Mouse (Mus musculus) spleen, adult 2 months (tissue): Measurements from ENCODE around the gene Arfgap3. TPM values are rescaled to one million over a fixed set of nuclear protein-coding genes. Genes with fewer than 3 reads are reported as not detected.

Experiments used
- DNase-seq, 2 experiments: peaks; one replicate each; pipeline versions ENCODE4 v3.0.0 to v3.0.0-alpha.2; 2012 to 2021; ENCODE audit warnings: low spot score in 2 of 2, low read depth in 1 of 2
- H3K27ac ChIP-seq: fragments of 200-500 bp; 2 replicates; pipeline ENCODE4 v1.5.1; 2012; ENCODE audit warnings: low read length, inconsistent platforms; ENCODE audit not compliant: insufficient read depth
- H3K27me3 ChIP-seq: fragments of 200-500 bp; 2 replicates; pipeline ENCODE4 v1.6.1; 2012; ENCODE audit warnings: mild to moderate bottlenecking, moderate library complexity, low read length, inconsistent platforms; ENCODE audit not compliant: control insufficient read depth, insufficient read depth
- H3K36me3 ChIP-seq: fragments of 200-500 bp; 2 replicates; pipeline ENCODE4 v1.6.1; 2012; ENCODE audit warnings: mild to moderate bottlenecking, low read length, inconsistent platforms; ENCODE audit not compliant: control insufficient read depth, insufficient read depth
- H3K4me1 ChIP-seq: fragments of 200-500 bp; 2 replicates; pipeline ENCODE4 v1.6.1; 2011; ENCODE audit warnings: inconsistent platforms; ENCODE audit not compliant: control insufficient read depth, insufficient read depth, insufficient read length
- H3K4me3 ChIP-seq: fragments of 200-500 bp; 2 replicates; pipeline ENCODE4 v1.5.1; 2011; ENCODE audit warnings: mild to moderate bottlenecking, inconsistent platforms; ENCODE audit not compliant: insufficient read depth, insufficient read length; ENCODE audit errors: extremely low read depth
- CTCF ChIP-seq: fragments of 200-500 bp; IDR thresholded peaks from 2 replicates; pipeline ENCODE4 v1.5.1; 2011; ENCODE audit warnings: mild to moderate bottlenecking, inconsistent platforms; ENCODE audit not compliant: insufficient read depth, insufficient read length, insufficient replicate concordance; ENCODE audit errors: extremely low read depth
- POLR2A ChIP-seq: fragments of 200-500 bp; IDR thresholded peaks from 2 replicates; pipeline ENCODE4 v1.6.1; 2011; ENCODE audit warnings: low read depth, low read length, inconsistent platforms
- WGBS: fragments of 180-500 bp; shearing (Covaris S2); methylation state at CpG from one replicate; pipeline ENCODE4 v1.1.7; 2018; 5-methylcytosine and 5-hydroxymethylcytosine counted together
- polyA plus RNA-seq: library from polyadenylated mRNA; depleted of rRNA; stranded (reverse); fragments of >200 nt; gene quantifications from 2 replicates; pipeline ENCODE4 v1.2.3, GENCODE M21; 2012

The Arfgap3 gene
- polyA plus RNA-seq, 1 experiment: 14.6 TPM

GRCm38 (mm10) chr15:83360140-83360539 lies 10.1 kb upstream of the Arfgap3 start:
- Histone ChIP-seq H3K4me1 (no peaks in the 10 kb centered on the region), H3K27me3 (no peaks in the 10 kb centered on the region), H3K36me3 (no peaks in the 10 kb centered on the region), H3K4me3 (no peak overlapping the region), H3K27ac (no peak overlapping the region)
- 86% methylated on average over 3 of the region's 3 CpGs for WGBS
- TF ChIP-seq POLR2A: no peak
- no peak for TF ChIP-seq CTCF
- no peak for DNase-seq

- DNase-seq: no peak
- Histone ChIP-seq H3K27me3 (no peaks in the 10 kb centered on the region), H3K36me3 (no peaks in the 10 kb centered on the region), H3K27ac (no peak overlapping the region), H3K4me3 (no peak overlapping the region), H3K4me1 (no peaks in the 10 kb centered on the region)
- 88% methylated on average over 1 of the region's 1 CpGs for WGBS
- TF ChIP-seq POLR2A (no peak), CTCF (no peak)
Observed at GRCm38 (mm10) chr15:83358476-83358875, 8.4 kb upstream of the Arfgap3 start.

GRCm38 (mm10) chr15:83351546-83351945 lies 1.5 kb upstream of the Arfgap3 start:
- Histone ChIP-seq H3K27me3 (no peaks in the 10 kb centered on the region), H3K4me3 (no peak overlapping the region), H3K4me1 (no peaks in the 10 kb centered on the region), H3K36me3 (no peaks in the 10 kb centered on the region), H3K27ac (no peak overlapping the region)
- TF ChIP-seq POLR2A: no peak
- no peak for TF ChIP-seq CTCF
- DNase-seq: no peak
- WGBS: 93% methylated on average over 4 of the region's 4 CpGs

GRCm38 (mm10) chr15:83350859-83351258 lies 812 bp upstream of the Arfgap3 start:
- no peak overlapping the region for H3K27ac ChIP-seq
- no peak for DNase-seq
- WGBS: 97% methylated on average over 2 of the region's 2 CpGs

GRCm38 (mm10) chr15:83349225-83349953 lies 658 bp downstream of the Arfgap3 start:
- H3K4me1 ChIP-seq: no peaks in the 10 kb centered on the region
- no peaks in the 10 kb centered on the region for H3K27me3 ChIP-seq
- WGBS: 19% methylated on average over 8 of the region's 8 CpGs
- peak overlapping the region; percentile 70 for H3K4me3 ChIP-seq
- no peak for TF ChIP-seq POLR2A
- no peak for TF ChIP-seq CTCF
- H3K27ac ChIP-seq: peak overlapping the region; percentile 33; the same call in 1 of the 2 replicates
- no peak for DNase-seq
- H3K36me3 ChIP-seq: no peaks in the 10 kb centered on the region

More at GRCm38 (mm10) chr15:83350859-83351258, 812 bp upstream of the Arfgap3 start:
- TF ChIP-seq CTCF: no peak
- TF ChIP-seq POLR2A: no peak
- H3K4me3 ChIP-seq: no peak overlapping the region
- no peaks in the 10 kb centered on the region for H3K36me3 ChIP-seq
- H3K27me3 ChIP-seq: no peaks in the 10 kb centered on the region
- no peaks in the 10 kb centered on the region for H3K4me1 ChIP-seq

GRCm38 (mm10) chr15:83348747-83349146 lies 1.3 kb downstream of the Arfgap3 start:
- H3K4me3 ChIP-seq: no peak overlapping the region
- H3K27ac ChIP-seq: no peak overlapping the region
- H3K27me3 ChIP-seq: no peaks in the 10 kb centered on the region
- no peaks in the 10 kb centered on the region for H3K36me3 ChIP-seq
- TF ChIP-seq CTCF (no peak), POLR2A (no peak)
- 78% methylated on average over 4 of the region's 4 CpGs for WGBS
- H3K4me1 ChIP-seq: no peaks in the 10 kb centered on the region
- no peak for DNase-seq

GRCm38 (mm10) chr15:83345898-83346529 lies 4.0 kb downstream of the Arfgap3 start:
- Histone ChIP-seq H3K27me3 (no peaks in the 10 kb centered on the region), H3K4me3 (no peak overlapping the region), H3K27ac (no peak overlapping the region), H3K36me3 (no peaks in the 10 kb centered on the region), H3K4me1 (no peaks in the 10 kb centered on the region)
- TF ChIP-seq POLR2A (no peak), CTCF (no peak)
- WGBS: 96% methylated on average over 15 of the region's 15 CpGs
- DNase-seq: no peak
